Mouse (Mus musculus): Measurements from ENCODE around the gene Cspg5.

GRCm38 (mm10) chr9:110248861-110249260 lies 5.3 kb downstream of the Cspg5 start:
- no peak for TF ChIP-seq GATA1 (IDR thresholded peaks at IDR 0.05; ENCODE audit: low read length)
- TF ChIP-seq TAL1 (IDR thresholded peaks at IDR 0.05; ENCODE audit: low read length), result no peak
